Mouse (Mus musculus): ENCODE data around the gene Sco1. TPM values are rescaled to one million over a fixed set of nuclear protein-coding genes. Genes with fewer than 3 reads are reported as not detected.
"Not testable (repeated sequence)": the region's sequence is repeated elsewhere in the genome, so short reads cannot be mapped to it uniquely, and the experiment has no call there.

Gene Sco1
- 17.6 and 18.7 TPM in 2 replicates for polyA plus RNA-seq (2015; fragmentation: Nextera tagmentation; extraction: Ambion mirVana)

GRCm38 (mm10) chr11:67052321-67052952 is at the start of gene Sco1, which contains the start of gene Adprm:
TSS of gene Sco1 (plus strand) at chr11:67052670.
TSS of gene Adprm (minus strand) at chr11:67052594.
- peak; percentile 90 for ATAC-seq (ENCODE audit: insufficient read depth, low FRiP score, low read depth)
- Histone ChIP-seq H3K4me1 (peaks cover 12% of the 10 kb centered on the region), H3K9ac (peak within 1 kb of the TSS; percentile 62), H3K4me2 (peak within 1 kb of the TSS; percentile 64), H3K27me3 (replicated peaks) (no peaks in the 10 kb centered on the region), H3K36me3 (peaks cover 15% of the 10 kb centered on the region), H3K9me3 (no peaks in the 10 kb centered on the region), H3K27ac (peak within 1 kb of the TSS; percentile 80), H3K4me3 (replicated peaks) (peak within 1 kb of the TSS; percentile 73)
- under 1% methylated on average over 50 of the region's 50 CpGs for WGBS

GRCm38 (mm10) chr11:67002911-67003310 is 49.6 kb upstream of the Sco1 start:
- Histone ChIP-seq H3K36me3 (no peaks in the 10 kb centered on the region), H3K27me3 (replicated peaks) (no peaks in the 10 kb centered on the region), H3K9me3 (no peaks in the 10 kb centered on the region), H3K4me2 (no peak overlapping the region), H3K4me3 (replicated peaks) (no peak overlapping the region), H3K27ac (no peak overlapping the region), H3K4me1 (no peaks in the 10 kb centered on the region), H3K9ac (no peak overlapping the region)
- 51% methylated on average over 2 of the region's 2 CpGs for WGBS
- ATAC-seq (ENCODE audit: insufficient read depth, low FRiP score, low read depth): no peak

GRCm38 (mm10) chr11:67007961-67008360 is 44.5 kb upstream of the Sco1 start:
- ATAC-seq (ENCODE audit: insufficient read depth, low FRiP score, low read depth): no peak
- Histone ChIP-seq H3K4me2 (no peak overlapping the region), H3K4me3 (replicated peaks) (no peak overlapping the region), H3K4me1 (no peaks in the 10 kb centered on the region), H3K27ac (no peak overlapping the region), H3K9ac (no peak overlapping the region), H3K36me3 (no peaks in the 10 kb centered on the region), H3K9me3 (no peaks in the 10 kb centered on the region), H3K27me3 (replicated peaks) (no peaks in the 10 kb centered on the region)
- WGBS: 81% methylated on average over 8 of the region's 8 CpGs

- H3K27me3 ChIP-seq (replicated peaks): no peaks in the 10 kb centered on the region
- 85% methylated on average over 4 of the region's 4 CpGs for WGBS
- no peak for ATAC-seq (ENCODE audit: insufficient read depth, low FRiP score, low read depth)
- H3K9me3 ChIP-seq: no peaks in the 10 kb centered on the region
- no peak overlapping the region for H3K4me2 ChIP-seq
- H3K4me1 ChIP-seq: no peaks in the 10 kb centered on the region
- no peak overlapping the region for H3K4me3 ChIP-seq (replicated peaks)
- no peak overlapping the region for H3K9ac ChIP-seq
- no peak overlapping the region for H3K27ac ChIP-seq
- no peaks in the 10 kb centered on the region for H3K36me3 ChIP-seq
These were observed 43.9 kb upstream of the Sco1 start for GRCm38 (mm10) chr11:67008528-67008927.

GRCm38 (mm10) chr11:67010430-67010829 is 42.0 kb upstream of the Sco1 start:
- H3K27ac ChIP-seq: no peak overlapping the region; the same call in 1 of the 2 replicates
- H3K4me2 ChIP-seq: no peak overlapping the region
- 4% methylated on average over 8 of the region's 8 CpGs for WGBS

GRCm38 (mm10) chr11:67011635-67012034 is 40.8 kb upstream of the Sco1 start:
- H3K27me3 ChIP-seq (replicated peaks): no peaks in the 10 kb centered on the region
- H3K4me2 ChIP-seq: no peak overlapping the region
- H3K36me3 ChIP-seq: no peaks in the 10 kb centered on the region
- H3K4me3 ChIP-seq (replicated peaks): no peak overlapping the region
- no peak for ATAC-seq (ENCODE audit: insufficient read depth, low FRiP score, low read depth)
- 51% methylated on average over 4 of the region's 4 CpGs for WGBS
- no peak overlapping the region for H3K27ac ChIP-seq
- H3K9ac ChIP-seq: no peak overlapping the region
- H3K4me1 ChIP-seq: no peaks in the 10 kb centered on the region
- no peaks in the 10 kb centered on the region for H3K9me3 ChIP-seq

More at GRCm38 (mm10) chr11:67010430-67010829, 42.0 kb upstream of the Sco1 start:
- H3K4me1 ChIP-seq: no peaks in the 10 kb centered on the region
- no peak for ATAC-seq (ENCODE audit: insufficient read depth, low FRiP score, low read depth)
- no peak overlapping the region for H3K9ac ChIP-seq
- H3K9me3 ChIP-seq: no peaks in the 10 kb centered on the region
- no peak overlapping the region for H3K4me3 ChIP-seq (replicated peaks)
- no peaks in the 10 kb centered on the region for H3K36me3 ChIP-seq
- no peaks in the 10 kb centered on the region for H3K27me3 ChIP-seq (replicated peaks)

- peak; percentile 84 for ATAC-seq (ENCODE audit: insufficient read depth, low FRiP score, low read depth)
- H3K4me2 ChIP-seq: peak overlapping the region; percentile 35
- peaks cover 6% of the 10 kb centered on the region; the same call in 1 of the 2 replicates for H3K4me1 ChIP-seq
- H3K27ac ChIP-seq: peak overlapping the region; percentile 78
- H3K4me3 ChIP-seq (replicated peaks): no peak overlapping the region
- no peak overlapping the region for H3K9ac ChIP-seq
- H3K27me3 ChIP-seq (replicated peaks): no peaks in the 10 kb centered on the region
- H3K36me3 ChIP-seq: no peaks in the 10 kb centered on the region
- WGBS: 11% methylated on average over 12 of the region's 12 CpGs
- H3K9me3 ChIP-seq: no peaks in the 10 kb centered on the region
These were observed 34.5 kb upstream of the Sco1 start for GRCm38 (mm10) chr11:67017801-67018591.

GRCm38 (mm10) chr11:67019711-67020475 is 32.6 kb upstream of the Sco1 start:
- no peak overlapping the region for H3K4me3 ChIP-seq (replicated peaks)
- no peak overlapping the region for H3K9ac ChIP-seq
- H3K4me2 ChIP-seq: no peak overlapping the region
- no peaks in the 10 kb centered on the region for H3K27me3 ChIP-seq (replicated peaks)
- no peaks in the 10 kb centered on the region for H3K9me3 ChIP-seq
- H3K4me1 ChIP-seq: peaks cover 6% of the 10 kb centered on the region; the same call in 1 of the 2 replicates
- no peaks in the 10 kb centered on the region for H3K36me3 ChIP-seq
- ATAC-seq (ENCODE audit: insufficient read depth, low FRiP score, low read depth): no peak
- 0 out of 2 replicates have a peak overlapping the region, but pooled peaks have one; percentile 33 for H3K27ac ChIP-seq
- WGBS: 51% methylated on average over 7 of the region's 7 CpGs

GRCm38 (mm10) chr11:67020948-67021347 is 31.5 kb upstream of the Sco1 start:
- ATAC-seq (ENCODE audit: insufficient read depth, low FRiP score, low read depth): peak; percentile 24; the same call in 1 of the 2 replicates
- Histone ChIP-seq H3K4me2 (peak overlapping the region; percentile 55), H3K27me3 (replicated peaks) (no peaks in the 10 kb centered on the region), H3K27ac (no peak overlapping the region), H3K9ac (no peak overlapping the region), H3K36me3 (no peaks in the 10 kb centered on the region), H3K9me3 (no peaks in the 10 kb centered on the region), H3K4me1 (peaks cover 9% of the 10 kb centered on the region; the same call in 1 of the 2 replicates), H3K4me3 (replicated peaks) (peak overlapping the region; percentile 24)
- 2% methylated on average over 12 of the region's 12 CpGs for WGBS

- no peaks in the 10 kb centered on the region for H3K9me3 ChIP-seq
- H3K27me3 ChIP-seq (replicated peaks): no peaks in the 10 kb centered on the region
- no peaks in the 10 kb centered on the region for H3K36me3 ChIP-seq
- H3K4me1 ChIP-seq: peaks cover 9% of the 10 kb centered on the region; the same call in 1 of the 2 replicates
- H3K9ac ChIP-seq: no peak overlapping the region
- no peak overlapping the region for H3K27ac ChIP-seq
- 85% methylated on average over 13 of the region's 13 CpGs for WGBS
- ATAC-seq (ENCODE audit: insufficient read depth, low FRiP score, low read depth): no peak
- H3K4me3 ChIP-seq (replicated peaks): no peak overlapping the region
- H3K4me2 ChIP-seq: no peak overlapping the region
These were observed 29.9 kb upstream of the Sco1 start for GRCm38 (mm10) chr11:67022354-67023115.

GRCm38 (mm10) chr11:67023191-67023590 is 29.3 kb upstream of the Sco1 start:
- not testable (repeated sequence) for H3K4me3 ChIP-seq (replicated peaks); H3K9ac ChIP-seq; H3K27ac ChIP-seq; H3K4me1 ChIP-seq; H3K36me3 ChIP-seq; H3K27me3 ChIP-seq (replicated peaks); H3K9me3 ChIP-seq; ATAC-seq (ENCODE audit: insufficient read depth, low FRiP score, low read depth); H3K4me2 ChIP-seq
- WGBS: 50% methylated on average over 1 of the region's 1 CpGs

Measured in stomach, embryonic 15.5 days (tissue).